Mouse (Mus musculus) Patski (cell line): ENCODE data around the gene Vsir. TPM values are rescaled to one million over a fixed set of nuclear protein-coding genes. Genes with fewer than 3 reads are reported as not detected.

Experiments
- ATAC-seq: fragments of 100-300 bp; one replicate; pipeline ENCODE4 v1.8.0; 2021
- CTCF ChIA-PET: fragments of 350-600 bp; sonication (Branson Sonifier 250); formaldehyde crosslinking; loops from one replicate; lab custom pipeline; 2022; ENCODE audit warnings: inconsistent platforms; lab: Charles Lee
- POLR2A ChIA-PET: fragments of 350-600 bp; sonication (Branson Sonifier 250); formaldehyde crosslinking; loops from one replicate; lab custom pipeline; 2022; ENCODE audit warnings: antibody characterized with exemption, inconsistent platforms; lab: Charles Lee
- DNase-seq: peaks from one replicate; pipeline ENCODE4 v3.0.0-alpha.2; 2011; ENCODE audit warnings: low read depth, low spot score
- H3K27me3 ChIP-seq: fragments of 371-371 bp; one replicate; pipeline ENCODE4 v1.5.1; 2021
- CTCF ChIP-seq: fragments of 100-300 bp; IDR thresholded peaks from one replicate; pipeline ENCODE4 v1.5.1; 2021
- in situ Hi-C: fragments of 300-500 bp; cut with MboI; formaldehyde crosslinking; loops from 3 replicates; pipeline ENCODE4 v1.11.1; 2018; ENCODE audit warnings: low pct_unique_long_range_greater_than_20kb, mixed read lengths
- polyA plus RNA-seq: library from polyadenylated mRNA; unstranded; gene quantifications from one replicate; pipeline ENCODE4 v1.2.3, GENCODE M21; 2021

Vsir gene
- polyA plus RNA-seq, 1 experiment from 2014 or later, result 2.7 TPM

GRCm38 (mm10) chr10:60400507-60401295 is 54.0 kb downstream of the Vsir start:
- ChIA-PET POLR2A (interaction anchor here (0.5 kb wide), 1 partner anchor 77 kb away, joined by 3 read pairs; no protein-coding TSS in a partner anchor), CTCF (interaction anchor here (1.9 kb wide), 1 partner anchor 95 kb away, joined by 5 read pairs; no protein-coding TSS in a partner anchor)
- TF ChIP-seq CTCF, result no peak
- DNase-seq, result no peak
- H3K27me3 ChIP-seq, result peaks cover 6% of the 10 kb centered on the region
- ATAC-seq, result no peak
- in situ Hi-C loops, result no loop called here

- in situ Hi-C loops, result no loop called here
- ChIA-PET POLR2A (no interaction called here), CTCF (interaction anchor here (1.1 to 2.2 kb wide), 2 partner anchors 10 to 100 kb away, joined by 4 to 5 read pairs; no protein-coding TSS in a partner anchor)
- ATAC-seq (no peak), DNase-seq (no peak)
- peaks cover 8% of the 10 kb centered on the region for H3K27me3 ChIP-seq
- TF ChIP-seq CTCF, result no peak
Observed at GRCm38 (mm10) chr10:60405460-60406177, 59.0 kb downstream of the Vsir start.

- ATAC-seq (no peak), DNase-seq (no peak)
Observed at GRCm38 (mm10) chr10:60407831-60408230, 61.2 kb downstream of the Vsir start.

GRCm38 (mm10) chr10:60411794-60412193 is 65.1 kb downstream of the Vsir start:
- H3K27me3 ChIP-seq, result peaks cover 6% of the 10 kb centered on the region
- ATAC-seq (no peak), DNase-seq (no peak)
- ChIA-PET CTCF (interaction anchor here (0.6 to 1.1 kb wide), 2 partner anchors 95 to 106 kb away, joined by 3 to 6 read pairs; no protein-coding TSS in a partner anchor), POLR2A (interaction anchor here (0.9 kb wide), 1 partner anchor 103 kb away, joined by 3 read pairs; no protein-coding TSS in a partner anchor)
- in situ Hi-C loops, result loop anchor here (5.0 kb wide), 3 partner anchors 104 to 341 kb away; partner anchors contain the start of genes Cdh23 and Slc29a3
- TF ChIP-seq CTCF, result no peak

More at GRCm38 (mm10) chr10:60407831-60408230, 61.2 kb downstream of the Vsir start:
- TF ChIP-seq CTCF, result no peak
- peaks cover 9% of the 10 kb centered on the region for H3K27me3 ChIP-seq
- in situ Hi-C loops, result no loop called here
- CTCF ChIA-PET, result interaction anchor here (0.7 to 1.8 kb wide), 5 partner anchors 13 to 111 kb away, joined by 3 to 5 read pairs (median 3); no protein-coding TSS in a partner anchor
- POLR2A ChIA-PET, result interaction anchor here (0.6 kb wide), 2 partner anchors 123 to 146 kb away, joined by 3 read pairs; no protein-coding TSS in a partner anchor

GRCm38 (mm10) chr10:60413756-60414155 is 67.1 kb downstream of the Vsir start:
- ChIA-PET POLR2A (no interaction called here), CTCF (interaction anchor here (0.6 kb wide), 1 partner anchor 346 kb away, joined by 3 read pairs; no protein-coding TSS in a partner anchor)
- in situ Hi-C loops, result loop anchor here (5.0 kb wide), 3 partner anchors 106 to 339 kb away; partner anchors contain the start of genes Cdh23 and Slc29a3
- DNase-seq (no peak), ATAC-seq (no peak)
- H3K27me3 ChIP-seq, result peaks cover 6% of the 10 kb centered on the region
- TF ChIP-seq CTCF, result no peak

GRCm38 (mm10) chr10:60417041-60417440 is 70.4 kb downstream of the Vsir start:
- no peak for ATAC-seq
- no peak for TF ChIP-seq CTCF
- no peaks in the 10 kb centered on the region for H3K27me3 ChIP-seq
- in situ Hi-C loops, result no loop called here
- DNase-seq, result peak; percentile 30
- POLR2A ChIA-PET, result interaction anchor here (0.7 kb wide), 1 partner anchor 338 kb away, joined by 3 read pairs; no protein-coding TSS in a partner anchor
- CTCF ChIA-PET, result interaction anchor here (0.6 to 1.1 kb wide), 4 partner anchors 72 to 287 kb away, joined by 3 read pairs; no protein-coding TSS in a partner anchor

- H3K27me3 ChIP-seq, result peaks cover 4% of the 10 kb centered on the region
- DNase-seq, result no peak
- TF ChIP-seq CTCF, result no peak
- CTCF ChIA-PET, result interaction anchor here (1.1 to 1.8 kb wide), 3 partner anchors 70 to 277 kb away, joined by 3 to 4 read pairs (median 3); no protein-coding TSS in a partner anchor
- no peak for ATAC-seq
- in situ Hi-C loops, result no loop called here
- POLR2A ChIA-PET, result no interaction called here
Observed at GRCm38 (mm10) chr10:60418137-60418536, 71.5 kb downstream of the Vsir start.

- in situ Hi-C loops, result no loop called here
- no peak for TF ChIP-seq CTCF
- ChIA-PET CTCF (interaction anchor here (1.2 to 1.8 kb wide), 2 partner anchors 26 to 71 kb away, joined by 3 to 4 read pairs; no protein-coding TSS in a partner anchor), POLR2A (no interaction called here)
- ATAC-seq (no peak), DNase-seq (no peak)
- peaks cover 4% of the 10 kb centered on the region for H3K27me3 ChIP-seq
Observed at GRCm38 (mm10) chr10:60419624-60420023, 73.0 kb downstream of the Vsir start.

Other genes with a start within 250 kb of the Vsir start
- 0.08 TPM for gene Spock2, start 240.6 kb upstream of the Vsir start, polyA plus RNA-seq
- gene Chst3, start 127.6 kb upstream of the Vsir start, polyA plus RNA-seq, result 3.0 TPM
- 1,741 TPM for gene Psap, start 69.2 kb upstream of the Vsir start, polyA plus RNA-seq
- not detected for gene Gm17455, start 52.9 kb downstream of the Vsir start, polyA plus RNA-seq